Mouse (Mus musculus) heart, adult 2 months (tissue): ENCODE measurements at regions not wholly inside any gene's neighbourhood (a gene's known extent, or its start where the extent isn't known, plus 50 kb on each side); places are given as distances from the start of the nearest gene placed in this dataset.

ENCODE experiments used
- CTCF ChIP-seq: fragments of 200-600 bp; IDR thresholded peaks from 2 replicates; pipeline ENCODE4 v1.8.1; 2022; ENCODE audit warnings: antibody characterized with exemption, mild to moderate bottlenecking, moderate library complexity
- EP300 ChIP-seq: fragments of 200-500 bp; IDR thresholded peaks from 2 replicates; pipeline ENCODE4 v1.6.1; 2011; ENCODE audit warnings: low read depth, low read length, control low read depth; ENCODE audit not compliant: insufficient read depth
- POLR2A ChIP-seq: fragments of 200-500 bp; IDR thresholded peaks from 2 replicates; pipeline ENCODE4 v1.6.1; 2011; ENCODE audit warnings: mild to moderate bottlenecking, low read depth, low read length, control low read depth; ENCODE audit not compliant: insufficient read depth

- TF ChIP-seq EP300 = no peak
- no peak for TF ChIP-seq CTCF
- TF ChIP-seq POLR2A = no peak
These were observed 223.8 kb downstream of the Ccdc91 start for GRCm38 (mm10) chr6:147699449-147699848.
